Mouse (Mus musculus) embryonic facial prominence, embryonic 13.5 days (tissue): ENCODE results near the gene Tchh. TPM values are rescaled to one million over a fixed set of nuclear protein-coding genes. Genes with fewer than 3 reads are reported as not detected.
"Not testable (repeated sequence)": the region's sequence is repeated elsewhere in the genome, so short reads cannot be mapped to it uniquely, and the experiment has no call there.

ENCODE experiments used
- ATAC-seq: fragments of 200-750 bp; cut with Nextera tagmentation; 2 replicates; pipeline ENCODE4 v1.8.0; 2017; ENCODE audit warnings: low read depth; ENCODE audit not compliant: insufficient number of reproducible peaks, insufficient read depth, low FRiP score, low TSS enrichment
- H3K27ac ChIP-seq: fragments of 300-500 bp; sonication (generic); 2 replicates; pipeline ENCODE4 v1.5.1; 2015; ENCODE audit warnings: moderate library complexity, mild to moderate bottlenecking, inconsistent platforms
- H3K27me3 ChIP-seq: fragments of 300-500 bp; sonication (generic); 2 replicates; pipeline ENCODE4 v1.6.1; 2015; ENCODE audit warnings: mild to moderate bottlenecking, inconsistent platforms
- H3K36me3 ChIP-seq: fragments of 300-500 bp; sonication (generic); 2 replicates; pipeline ENCODE4 v1.6.1; 2015; ENCODE audit warnings: mild to moderate bottlenecking, inconsistent platforms
- H3K4me1 ChIP-seq: fragments of 300-500 bp; sonication (generic); 2 replicates; pipeline ENCODE4 v1.6.1; 2015; ENCODE audit warnings: inconsistent platforms
- H3K4me2 ChIP-seq: fragments of 300-500 bp; sonication (generic); 2 replicates; pipeline ENCODE4 v1.6.1; 2015; ENCODE audit warnings: moderate library complexity, mild to moderate bottlenecking, inconsistent platforms
- H3K4me3 ChIP-seq: fragments of 300-500 bp; sonication (generic); 2 replicates; pipeline ENCODE4 v1.5.1; 2015; ENCODE audit warnings: mild to moderate bottlenecking, inconsistent platforms
- H3K9ac ChIP-seq: fragments of 300-500 bp; sonication (generic); 2 replicates; pipeline ENCODE4 v1.6.1; 2015; ENCODE audit warnings: mild to moderate bottlenecking, inconsistent platforms
- H3K9me3 ChIP-seq: fragments of 300-500 bp; sonication (generic); 2 replicates; pipeline ENCODE4 v1.6.1; 2016; ENCODE audit warnings: inconsistent platforms
- WGBS: fragments of 180-500 bp; shearing (Covaris S2); methylation state at CpG from one replicate; pipeline ENCODE4 v1.1.7; 2015; ENCODE audit warnings: mixed read lengths; 5-methylcytosine and 5-hydroxymethylcytosine counted together
- polyA plus RNA-seq: library from polyadenylated mRNA; unstranded; fragments of >200 nt; fragmentation: Nextera tagmentation; extraction: Ambion mirVana; gene quantifications from 2 replicates; pipeline ENCODE4 v1.2.1, GENCODE M21; 2015

The Tchh gene
- polyA plus RNA-seq, 1 experiment from 2014 or later = 1.0 TPM

DNA sequence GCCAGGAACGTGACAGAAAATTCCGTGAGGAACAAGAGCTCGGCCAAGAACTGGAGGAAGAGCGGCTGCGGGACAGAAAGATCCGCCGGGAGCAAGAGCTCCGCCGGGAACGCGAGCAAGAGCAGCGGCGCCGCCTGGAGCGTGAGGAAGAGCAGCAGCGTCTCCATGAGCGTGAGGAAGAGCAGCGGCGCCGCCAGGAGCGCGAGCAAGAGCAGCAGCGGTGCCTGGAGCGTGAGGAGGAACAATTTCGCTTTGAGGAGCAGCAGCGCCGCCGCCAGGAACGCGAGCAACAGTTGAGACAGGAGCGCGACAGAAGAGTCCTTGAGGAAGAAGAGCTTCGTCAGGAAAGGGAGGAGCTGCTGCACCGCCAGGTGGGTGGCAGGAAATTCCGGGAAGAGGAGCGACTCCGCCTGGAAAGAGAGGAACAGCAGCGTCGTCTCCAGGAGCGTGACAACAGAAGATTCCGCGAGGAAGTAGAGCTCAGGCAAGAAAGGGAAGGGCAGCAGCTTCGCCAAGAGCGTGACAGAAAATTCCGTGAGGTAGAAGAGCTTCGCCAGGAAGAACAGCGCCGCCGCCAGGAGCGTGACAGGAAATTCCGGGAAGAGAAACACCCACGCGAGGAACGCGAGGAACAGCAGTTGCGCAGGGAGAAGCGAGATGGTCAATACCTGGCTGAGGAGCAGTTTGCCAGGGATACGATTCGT is 5.2 kb downstream of the Tchh start:
- no peaks in the 10 kb centered on the region for H3K36me3 ChIP-seq
- H3K9me3 ChIP-seq = no peaks in the 10 kb centered on the region
- 0 out of 2 replicates have a peak, but pooled peaks have one; percentile 34 for ATAC-seq
- peak overlapping the region; percentile 44; the same call in 1 of the 2 replicates for H3K27ac ChIP-seq
- H3K9ac ChIP-seq = peak overlapping the region; percentile 66
- peaks cover 28% of the 10 kb centered on the region for H3K4me1 ChIP-seq
- H3K27me3 ChIP-seq = peaks cover 67% of the 10 kb centered on the region
- H3K4me3 ChIP-seq = peak overlapping the region; percentile 58
- WGBS = under 1% methylated on average over 59 of the region's 59 CpGs
- peak overlapping the region; percentile 92 for H3K4me2 ChIP-seq

DNA sequence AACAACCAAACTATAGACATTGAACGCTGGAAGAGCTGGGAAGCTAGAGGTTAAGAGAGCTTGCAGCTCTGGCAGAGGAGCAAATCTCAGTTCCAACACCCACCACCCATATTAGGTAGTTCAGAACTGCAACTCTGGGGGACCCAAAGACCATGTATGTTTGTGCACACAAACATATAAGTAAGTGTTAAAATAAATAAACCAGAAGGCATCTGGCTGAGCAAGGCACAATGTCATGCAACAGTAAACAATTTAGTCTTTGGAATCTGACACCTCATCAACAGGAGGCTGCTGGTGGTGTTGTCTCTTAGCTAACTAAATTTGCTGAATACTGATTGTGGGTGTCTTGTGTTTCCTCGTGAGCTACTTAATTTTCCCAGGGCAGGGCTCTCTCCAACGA is 24.4 kb downstream of the Tchh start:
- Histone ChIP-seq H3K27me3 (no peaks in the 10 kb centered on the region), H3K4me1 (no peaks in the 10 kb centered on the region), H3K9me3 (no peaks in the 10 kb centered on the region), H3K4me2 (no peak overlapping the region), H3K36me3 (no peaks in the 10 kb centered on the region), H3K4me3 (no peak overlapping the region), H3K27ac (no peak overlapping the region), H3K9ac (no peak overlapping the region)
- ATAC-seq = no peak
- WGBS = 67% methylated on average over 3 of the region's 3 CpGs

GRCm38 (mm10) chr3:93467130-93467529 is 25.0 kb downstream of the Tchh start:
- ATAC-seq = no peak
- Histone ChIP-seq H3K27ac (no peak overlapping the region), H3K36me3 (no peaks in the 10 kb centered on the region), H3K9ac (no peak overlapping the region), H3K9me3 (no peaks in the 10 kb centered on the region), H3K27me3 (no peaks in the 10 kb centered on the region), H3K4me2 (no peak overlapping the region), H3K4me1 (no peaks in the 10 kb centered on the region), H3K4me3 (no peak overlapping the region)
- WGBS = 72% methylated on average over 4 of the region's 4 CpGs

- no peaks in the 10 kb centered on the region for H3K27me3 ChIP-seq
- no peaks in the 10 kb centered on the region for H3K4me1 ChIP-seq
- 66% methylated on average over 5 of the region's 5 CpGs for WGBS
- no peaks in the 10 kb centered on the region for H3K9me3 ChIP-seq
- no peak within 1 kb of the TSS for H3K27ac ChIP-seq
- H3K9ac ChIP-seq = no peak within 1 kb of the TSS
- no peaks in the 10 kb centered on the region for H3K36me3 ChIP-seq
- H3K4me2 ChIP-seq = no peak within 1 kb of the TSS
- no peak within 1 kb of the TSS for H3K4me3 ChIP-seq
- ATAC-seq = no peak
Observed at GRCm38 (mm10) chr3:93468561-93468960, 26.4 kb downstream of the Tchh start, which contains the start of gene Tchhl1. Gene Tchhl1 (plus strand): TSS chr3:93468754.

- no peaks in the 10 kb centered on the region for H3K9me3 ChIP-seq
- H3K9ac ChIP-seq = no peak overlapping the region
- no peak overlapping the region for H3K27ac ChIP-seq
- ATAC-seq = no peak
- no peak overlapping the region for H3K4me3 ChIP-seq
- WGBS = 66% methylated on average over 3 of the region's 3 CpGs
- no peak overlapping the region for H3K4me2 ChIP-seq
- no peaks in the 10 kb centered on the region for H3K36me3 ChIP-seq
- no peaks in the 10 kb centered on the region for H3K4me1 ChIP-seq
- H3K27me3 ChIP-seq = no peaks in the 10 kb centered on the region
Observed at GRCm38 (mm10) chr3:93469629-93470028, 27.5 kb downstream of the Tchh start.

GRCm38 (mm10) chr3:93480053-93480452 is 37.9 kb downstream of the Tchh start:
- WGBS = 87% methylated on average over 1 of the region's 1 CpGs
- H3K4me2 ChIP-seq = no peak overlapping the region

GRCm38 (mm10) chr3:93481982-93482616 is 40.0 kb downstream of the Tchh start:
- no peak for ATAC-seq
- H3K36me3 ChIP-seq = no peaks in the 10 kb centered on the region

More at GRCm38 (mm10) chr3:93480053-93480452, 37.9 kb downstream of the Tchh start:
- no peak for ATAC-seq
- Histone ChIP-seq H3K4me1 (no peaks in the 10 kb centered on the region), H3K4me3 (no peak overlapping the region), H3K9ac (no peak overlapping the region), H3K9me3 (no peaks in the 10 kb centered on the region), H3K27ac (no peak overlapping the region), H3K36me3 (no peaks in the 10 kb centered on the region), H3K27me3 (no peaks in the 10 kb centered on the region)

GRCm38 (mm10) chr3:93485611-93486010 is 43.5 kb downstream of the Tchh start:
- Histone ChIP-seq H3K27ac (no peak overlapping the region), H3K9me3 (no peaks in the 10 kb centered on the region), H3K4me2 (no peak overlapping the region), H3K4me1 (no peaks in the 10 kb centered on the region), H3K36me3 (no peaks in the 10 kb centered on the region), H3K9ac (no peak overlapping the region), H3K4me3 (no peak overlapping the region), H3K27me3 (no peaks in the 10 kb centered on the region)
- ATAC-seq = no peak
- 92% methylated on average over 3 of the region's 3 CpGs for WGBS

More at GRCm38 (mm10) chr3:93481982-93482616, 40.0 kb downstream of the Tchh start:
- H3K4me2 ChIP-seq = no peak overlapping the region
- WGBS = 58% methylated on average over 2 of the region's 2 CpGs
- no peak overlapping the region for H3K9ac ChIP-seq
- H3K4me1 ChIP-seq = no peaks in the 10 kb centered on the region
- no peak overlapping the region for H3K4me3 ChIP-seq
- no peaks in the 10 kb centered on the region for H3K9me3 ChIP-seq
- no peaks in the 10 kb centered on the region for H3K27me3 ChIP-seq
- no peak overlapping the region for H3K27ac ChIP-seq

DNA sequence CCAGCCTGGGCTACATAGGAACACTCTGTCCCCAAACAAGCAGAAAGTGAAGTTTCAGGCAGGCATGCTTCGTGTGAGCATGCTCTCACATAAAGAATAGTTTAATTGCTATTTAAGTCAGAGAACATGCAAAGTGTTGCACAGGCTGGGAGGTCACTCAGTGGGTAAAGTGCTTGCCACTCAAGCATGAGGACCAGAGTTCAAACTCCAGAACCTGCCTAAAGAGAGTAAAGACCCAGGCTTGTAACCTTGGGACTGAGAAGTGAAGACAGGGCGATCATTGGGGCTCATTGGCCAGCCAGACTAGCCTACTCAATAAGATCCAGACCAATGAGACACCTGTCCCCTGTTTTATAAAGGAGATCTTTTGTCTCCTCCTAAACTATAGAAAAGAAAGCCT is 46.4 kb downstream of the Tchh start:
- 83% methylated on average over 2 of the region's 2 CpGs for WGBS
- H3K27me3 ChIP-seq = no peaks in the 10 kb centered on the region
- no peaks in the 10 kb centered on the region for H3K4me1 ChIP-seq
- H3K9ac ChIP-seq = no peak overlapping the region
- H3K4me2 ChIP-seq = no peak overlapping the region
- H3K4me3 ChIP-seq = no peak overlapping the region
- H3K9me3 ChIP-seq = no peaks in the 10 kb centered on the region
- no peak for ATAC-seq
- H3K36me3 ChIP-seq = no peaks in the 10 kb centered on the region
- H3K27ac ChIP-seq = no peak overlapping the region

GRCm38 (mm10) chr3:93492176-93492575 is 50.0 kb downstream of the Tchh start:
- H3K4me3 ChIP-seq = no peak overlapping the region
- H3K27ac ChIP-seq = no peak overlapping the region
- no peaks in the 10 kb centered on the region for H3K36me3 ChIP-seq
- no peak for ATAC-seq
- H3K9me3 ChIP-seq = no peaks in the 10 kb centered on the region
- 83% methylated on average over 3 of the region's 3 CpGs for WGBS
- no peak overlapping the region for H3K4me2 ChIP-seq
- H3K9ac ChIP-seq = no peak overlapping the region
- no peaks in the 10 kb centered on the region for H3K4me1 ChIP-seq
- H3K27me3 ChIP-seq = no peaks in the 10 kb centered on the region

DNA sequence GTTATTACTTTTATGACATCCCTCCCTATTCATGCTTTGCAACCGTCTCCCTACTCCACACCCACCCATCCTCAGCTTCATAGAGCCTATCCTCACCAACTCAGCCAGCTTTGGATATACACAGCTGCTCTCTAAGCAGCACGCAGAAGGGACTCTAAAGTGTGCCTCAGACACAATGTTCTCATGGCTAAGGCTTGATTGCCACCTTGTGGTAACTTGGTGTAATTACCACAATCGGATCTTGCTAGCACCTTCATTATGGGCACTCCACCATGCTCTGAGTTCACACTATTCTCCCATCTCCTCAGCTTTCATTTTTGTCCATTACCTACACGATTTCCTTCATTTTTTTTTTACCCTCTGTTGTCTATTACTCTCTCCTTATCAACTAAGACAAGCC is 51.9 kb downstream of the Tchh start:
- H3K36me3 ChIP-seq = no peaks in the 10 kb centered on the region
- H3K4me3 ChIP-seq = no peak overlapping the region
- no peaks in the 10 kb centered on the region for H3K4me1 ChIP-seq
- no peaks in the 10 kb centered on the region for H3K27me3 ChIP-seq
- no peak overlapping the region for H3K4me2 ChIP-seq
- H3K9me3 ChIP-seq = no peaks in the 10 kb centered on the region
- peak; percentile 74 for ATAC-seq
- no peak overlapping the region for H3K27ac ChIP-seq
- H3K9ac ChIP-seq = no peak overlapping the region
- WGBS = under 1% methylated on average over 4 of the region's 4 CpGs

GRCm38 (mm10) chr3:93494774-93495173 is 52.6 kb downstream of the Tchh start:
- not testable (repeated sequence) for H3K27me3 ChIP-seq, H3K9ac ChIP-seq, H3K36me3 ChIP-seq, H3K4me2 ChIP-seq, H3K27ac ChIP-seq, H3K4me1 ChIP-seq, ATAC-seq, H3K9me3 ChIP-seq, H3K4me3 ChIP-seq
- WGBS = 27% methylated on average over 5 of the region's 5 CpGs
